Mouse (Mus musculus) intestine, postnatal 0 days (tissue): ENCODE data around the gene Pnkd. TPM values are rescaled to one million over a fixed set of nuclear protein-coding genes. Genes with fewer than 3 reads are reported as not detected.

Source experiments
- ATAC-seq: fragments of 200-750 bp; cut with Nextera tagmentation; 2 replicates; pipeline ENCODE4 v1.8.0; 2017; ENCODE audit warnings: mild to moderate bottlenecking, moderate TSS enrichment, moderate library complexity
- H3K27ac ChIP-seq: fragments of 300-500 bp; sonication (generic); 2 replicates; pipeline ENCODE4 v1.5.1; 2014; ENCODE audit warnings: mild to moderate bottlenecking, low read depth, low read length, moderate library complexity
- H3K27me3 ChIP-seq: fragments of 300-500 bp; sonication (generic); replicated peaks from 2 replicates; pipeline ENCODE4 v1.6.1; 2014; ENCODE audit warnings: low read length, mixed read lengths; ENCODE audit not compliant: control insufficient read depth, insufficient read depth
- H3K36me3 ChIP-seq: fragments of 300-500 bp; sonication (generic); 2 replicates; pipeline ENCODE4 v1.6.1; 2014; ENCODE audit warnings: mild to moderate bottlenecking, moderate library complexity; ENCODE audit not compliant: control insufficient read depth, insufficient read depth
- H3K4me1 ChIP-seq: fragments of 300-500 bp; sonication (generic); replicated peaks from 2 replicates; pipeline ENCODE4 v1.6.1; 2014; ENCODE audit warnings: antibody characterized with exemption, low read length, mixed read lengths; ENCODE audit not compliant: control insufficient read depth, insufficient read depth
- H3K4me2 ChIP-seq: fragments of 300-500 bp; sonication (generic); replicated peaks from 2 replicates; pipeline ENCODE4 v1.6.1; 2014; ENCODE audit warnings: low read depth, mild to moderate bottlenecking, moderate library complexity
- H3K4me3 ChIP-seq: fragments of 300-500 bp; sonication (generic); 2 replicates; pipeline ENCODE4 v1.5.1; 2014; ENCODE audit warnings: low read depth, low read length
- H3K9ac ChIP-seq: fragments of 300-500 bp; sonication (generic); 2 replicates; pipeline ENCODE4 v1.6.1; 2014; ENCODE audit warnings: mild to moderate bottlenecking, low read depth, low read length
- H3K9me3 ChIP-seq: fragments of 300-500 bp; sonication (generic); 2 replicates; pipeline ENCODE4 v1.6.1; 2016; ENCODE audit warnings: mixed run types; ENCODE audit not compliant: control insufficient read depth
- CTCF ChIP-seq: sonication (generic); IDR thresholded peaks from 2 replicates; pipeline ENCODE4 v1.5.1; 2016; ENCODE audit warnings: low read depth, mild to moderate bottlenecking, control low read depth, antibody characterized with exemption, moderate library complexity
- WGBS: fragments of 180-500 bp; shearing (Covaris S2); extraction: QIAGEN DNeasy Blood & Tissue Kit; methylation state at CpG from one replicate; pipeline ENCODE4 v1.1.7; 2014; 5-methylcytosine and 5-hydroxymethylcytosine counted together
- polyA plus RNA-seq: library from polyadenylated mRNA; unstranded; fragments of >200 nt; fragmentation: Nextera tagmentation; extraction: Ambion mirVana; gene quantifications from 2 replicates; pipeline ENCODE4 v1.2.1, GENCODE M21; 2015

Gene Pnkd
- polyA plus RNA-seq, 1 experiment from 2014 or later = 107 TPM

- no peak for TF ChIP-seq CTCF
- WGBS = 63% methylated on average over 13 of the region's 13 CpGs
- H3K27ac ChIP-seq = no peak overlapping the region
Measured at GRCm38 (mm10) chr1:74383385-74383784, 98.7 kb downstream of the Pnkd start.

GRCm38 (mm10) chr1:74384525-74384924 lies 99.8 kb downstream of the Pnkd start:
- Histone ChIP-seq H3K4me2 (no peak overlapping the region), H3K27ac (no peak overlapping the region), H3K27me3 (no peaks in the 10 kb centered on the region), H3K9me3 (no peaks in the 10 kb centered on the region), H3K9ac (no peak overlapping the region), H3K4me1 (peaks cover under 1% of the 10 kb centered on the region; the same call in 1 of the 2 replicates), H3K4me3 (no peak overlapping the region), H3K36me3 (no peaks in the 10 kb centered on the region; the same call in 1 of the 2 replicates)
- WGBS = 71% methylated on average over 8 of the region's 8 CpGs
- no peak for TF ChIP-seq CTCF
- no peak for ATAC-seq

More at GRCm38 (mm10) chr1:74383385-74383784, 98.7 kb downstream of the Pnkd start:
- no peak for ATAC-seq
- H3K4me1 ChIP-seq = no peaks in the 10 kb centered on the region
- no peak overlapping the region for H3K4me3 ChIP-seq
- H3K27me3 ChIP-seq = no peaks in the 10 kb centered on the region
- H3K9ac ChIP-seq = no peak overlapping the region
- no peaks in the 10 kb centered on the region for H3K9me3 ChIP-seq
- no peak overlapping the region for H3K4me2 ChIP-seq
- H3K36me3 ChIP-seq = no peaks in the 10 kb centered on the region; the same call in 1 of the 2 replicates

GRCm38 (mm10) chr1:74385064-74385463 lies 100.3 kb downstream of the Pnkd start:
- H3K36me3 ChIP-seq = no peaks in the 10 kb centered on the region; the same call in 1 of the 2 replicates
- no peaks in the 10 kb centered on the region for H3K27me3 ChIP-seq
- H3K4me2 ChIP-seq = no peak overlapping the region
- no peak overlapping the region for H3K9ac ChIP-seq
- no peaks in the 10 kb centered on the region for H3K9me3 ChIP-seq
- ATAC-seq = no peak
- no peak overlapping the region for H3K4me3 ChIP-seq
- H3K27ac ChIP-seq = no peak overlapping the region
- H3K4me1 ChIP-seq = peaks cover 5% of the 10 kb centered on the region; the same call in 1 of the 2 replicates
- 91% methylated on average over 10 of the region's 10 CpGs for WGBS
- TF ChIP-seq CTCF = no peak

GRCm38 (mm10) chr1:74385531-74385930 lies 100.8 kb downstream of the Pnkd start:
- H3K27ac ChIP-seq = no peak overlapping the region
- H3K36me3 ChIP-seq = no peaks in the 10 kb centered on the region; the same call in 1 of the 2 replicates
- no peak overlapping the region for H3K9ac ChIP-seq
- TF ChIP-seq CTCF = no peak
- H3K9me3 ChIP-seq = no peaks in the 10 kb centered on the region
- peaks cover 5% of the 10 kb centered on the region; the same call in 1 of the 2 replicates for H3K4me1 ChIP-seq
- 89% methylated on average over 8 of the region's 8 CpGs for WGBS
- no peaks in the 10 kb centered on the region for H3K27me3 ChIP-seq
- H3K4me3 ChIP-seq = no peak overlapping the region
- no peak overlapping the region for H3K4me2 ChIP-seq
- no peak for ATAC-seq

GRCm38 (mm10) chr1:74386363-74386713 lies 101.6 kb downstream of the Pnkd start:
- Histone ChIP-seq H3K4me2 (peak overlapping the region; percentile 65), H3K9ac (peak overlapping the region; percentile 61; the same call in 1 of the 2 replicates), H3K27me3 (no peaks in the 10 kb centered on the region), H3K4me1 (peaks cover 5% of the 10 kb centered on the region; the same call in 1 of the 2 replicates), H3K27ac (peak overlapping the region; percentile 98), H3K4me3 (peak overlapping the region; percentile 45), H3K9me3 (no peaks in the 10 kb centered on the region), H3K36me3 (no peaks in the 10 kb centered on the region; the same call in 1 of the 2 replicates)
- no peak for TF ChIP-seq CTCF
- 45% methylated on average over 8 of the region's 10 CpGs for WGBS
- no peak for ATAC-seq

GRCm38 (mm10) chr1:74386714-74387385 lies 102.1 kb downstream of the Pnkd start:
- peaks cover 5% of the 10 kb centered on the region; the same call in 1 of the 2 replicates for H3K4me1 ChIP-seq
- H3K36me3 ChIP-seq = no peaks in the 10 kb centered on the region; the same call in 1 of the 2 replicates
- ATAC-seq = peak; percentile 75
- peak; percentile 78 for TF ChIP-seq CTCF
- H3K9me3 ChIP-seq = no peaks in the 10 kb centered on the region
- 0% methylated on average over 26 of the region's 26 CpGs for WGBS
- peak overlapping the region; percentile 61 for H3K9ac ChIP-seq
- H3K27ac ChIP-seq = peak overlapping the region; percentile 98
- no peaks in the 10 kb centered on the region for H3K27me3 ChIP-seq
- H3K4me3 ChIP-seq = peak overlapping the region; percentile 45
- H3K4me2 ChIP-seq = peak overlapping the region; percentile 65
